Mouse (Mus musculus) liver, postnatal 0 days (tissue): ENCODE data around the gene Tma7.

Source experiments
- CTCF ChIP-seq: sonication (generic); IDR thresholded peaks from 2 replicates; pipeline ENCODE4 v1.5.1; 2016; ENCODE audit warnings: antibody characterized with exemption, low read depth
- EP300 ChIP-seq: IDR thresholded peaks from 2 replicates; pipeline ENCODE4 v1.6.1; 2016; ENCODE audit warnings: antibody characterized with exemption, low read depth, mild to moderate bottlenecking

GRCm38 (mm10) chr9:109053366-109053765 is 29.0 kb downstream of the Tma7 start:
- TF ChIP-seq CTCF: no peak
- TF ChIP-seq EP300: no peak
